ENCODE assay signal across 8 mouse cellular contexts in genomic region chr13:93305636-93306035, GRCm38 (mm10). TPM values are rescaled to one million over a fixed set of nuclear protein-coding genes. Genes with fewer than 3 reads are reported as not detected.
DNase-seq lines count a peak whose midpoint lies in the region; ATAC-seq and TF ChIP-seq lines count a peak whose summit lies in the region.

No protein-coding gene starts in this region.

- H3K9ac ChIP-seq in forebrain, embryonic 14.5 days (ENCODE audit: low read length) = peak overlapping the region; percentile 36
- peak overlapping the region; percentile 96 for H3K9ac ChIP-seq in liver, embryonic 12.5 days
- no peak overlapping the region for H3K9ac ChIP-seq in stomach, postnatal 0 days (ENCODE audit: low read length)

- no peaks in the 10 kb centered on the region for H3K27me3 ChIP-seq in forebrain, embryonic 14.5 days (replicated peaks; ENCODE audit: control insufficient read depth, insufficient read depth, low read length)
- no peaks in the 10 kb centered on the region for H3K27me3 ChIP-seq in liver, embryonic 12.5 days (replicated peaks)
- no peaks in the 10 kb centered on the region for H3K27me3 ChIP-seq in stomach, postnatal 0 days (ENCODE audit: control insufficient read depth, insufficient read depth, low read length)

- WGBS in forebrain, embryonic 14.5 days = 14% methylated on average over 7 of the region's 7 CpGs
- 43% methylated on average over 7 of the region's 7 CpGs for WGBS in liver, embryonic 12.5 days (ENCODE audit: insufficient replicate concordance)
- 24% methylated on average over 7 of the region's 7 CpGs for WGBS in stomach, postnatal 0 days

- TF ChIP-seq EP300 in stomach, postnatal 0 days (optimal IDR thresholded peaks at IDR 0.05) = no peak

- no peaks in the 10 kb centered on the region for H3K36me3 ChIP-seq in forebrain, embryonic 14.5 days (ENCODE audit: control insufficient read depth, insufficient read depth, low read length)
- no peaks in the 10 kb centered on the region for H3K36me3 ChIP-seq in liver, embryonic 12.5 days
- no peaks in the 10 kb centered on the region for H3K36me3 ChIP-seq in stomach, postnatal 0 days (ENCODE audit: control insufficient read depth, insufficient read depth, low read length)

- peak overlapping the region; percentile 72 for H3K4me2 ChIP-seq in forebrain, embryonic 14.5 days (ENCODE audit: low read length)
- peak overlapping the region; percentile 90 for H3K4me2 ChIP-seq in liver, embryonic 12.5 days
- H3K4me2 ChIP-seq in stomach, postnatal 0 days (replicated peaks; ENCODE audit: low read depth) = peak overlapping the region; percentile 86

- peak overlapping the region; percentile 80 for H3K4me3 ChIP-seq in forebrain, embryonic 14.5 days (ENCODE audit: low read depth, low read length)
- H3K4me3 ChIP-seq in liver, embryonic 12.5 days = peak overlapping the region; percentile 82
- peak overlapping the region; percentile 90 for H3K4me3 ChIP-seq in stomach, postnatal 0 days (ENCODE audit: low read depth, low read length)

- peak; percentile 9 for DNase-seq in gastrocnemius, postnatal 10 days
- no peak for DNase-seq in gastrocnemius, adult 8-10 months (ENCODE audit: low spot score in 2 of 2)
- DNase-seq in MEL-GATA-1-ER (ENCODE audit: extremely low read depth, low read depth) = peak; percentile 29
- DNase-seq in forebrain, embryonic 14.5 days (ENCODE audit: low spot score) = peak; percentile 10
- DNase-seq in stomach, postnatal 0 days (ENCODE audit: low spot score) = no peak
- no peak for DNase-seq in right cerebral cortex, postnatal 25 days
- no peak for DNase-seq in testis, postnatal 14 days (ENCODE audit: low spot score)

- TF ChIP-seq CTCF in stomach, postnatal 0 days (IDR thresholded peaks at IDR 0.05; ENCODE audit: low read depth) = no peak

- ATAC-seq in forebrain, embryonic 14.5 days = no peak
- ATAC-seq in liver, embryonic 12.5 days = no peak
- no peak for ATAC-seq in stomach, postnatal 0 days (ENCODE audit: low FRiP score, low TSS enrichment)

- H3K9me3 ChIP-seq in forebrain, embryonic 14.5 days (replicated peaks; ENCODE audit: control insufficient read depth, low read length) = no peaks in the 10 kb centered on the region
- no peaks in the 10 kb centered on the region for H3K9me3 ChIP-seq in liver, embryonic 12.5 days (replicated peaks)
- no peaks in the 10 kb centered on the region for H3K9me3 ChIP-seq in stomach, postnatal 0 days (ENCODE audit: control insufficient read depth, low read length)

- peaks cover 28% of the 10 kb centered on the region for H3K4me1 ChIP-seq in forebrain, embryonic 14.5 days (ENCODE audit: control insufficient read depth, insufficient read depth, low read length)
- peaks cover 49% of the 10 kb centered on the region for H3K4me1 ChIP-seq in liver, embryonic 12.5 days
- H3K4me1 ChIP-seq in stomach, postnatal 0 days (replicated peaks; ENCODE audit: control insufficient read depth, insufficient read depth) = no peaks in the 10 kb centered on the region

- no peak overlapping the region for H3K27ac ChIP-seq in forebrain, embryonic 14.5 days (ENCODE audit: low read depth, low read length)
- H3K27ac ChIP-seq in liver, embryonic 12.5 days = no peak overlapping the region
- no peak overlapping the region for H3K27ac ChIP-seq in stomach, postnatal 0 days (replicated peaks)

RNA-seq across cellular contexts. Expression of gene Homer1, which starts 6.2 kb away (rescaled TPM):
- 10 to 100 TPM; 45.0 to 60.9 TPM for total RNA-seq in gastrocnemius, postnatal 10 days (2021)
- total RNA-seq in gastrocnemius, adult 8-10 months (2022) = 100 to 1,000 TPM in 3 of 4 experiments, 10 to 100 TPM in 1; 96.5 to 140 (median 113) TPM
- 14.5 and 16.8 TPM in 2 replicates for polyA plus RNA-seq in forebrain, embryonic 14.5 days (2014; fragmentation: Nextera tagmentation; extraction: Ambion mirVana)
- polyA plus RNA-seq in liver, embryonic 12.5 days (2016; fragmentation: Nextera tagmentation; extraction: Ambion mirVana) = 7.1 and 8.2 TPM in 2 replicates
- 2.2 and 2.4 TPM in 2 replicates for polyA plus RNA-seq in stomach, postnatal 0 days (2015; fragmentation: Nextera tagmentation; extraction: Ambion mirVana)

Comparison
In these comparisons a context has a peak if more than half of its experiments do, and no peak if none do; other contexts are left out.
1. DNase-seq: peak in gastrocnemius, postnatal 10 days (single experiment), MEL-GATA-1-ER (single experiment) and forebrain, embryonic 14.5 days (single experiment); none in gastrocnemius, adult 8-10 months (0 of 2), stomach, postnatal 0 days (single experiment), right cerebral cortex, postnatal 25 days (single experiment) and testis, postnatal 14 days (single experiment).
2. Peak in every context shown above with its lines, with median percentiles within 50 percentile points of each other: H3K4me2 ChIP-seq and H3K4me3 ChIP-seq.